Mouse (Mus musculus) MEL (cell line): ENCODE measurements around the gene Prkch.

ENCODE experiments used
- CHD1 ChIP-seq: IDR thresholded peaks from 2 replicates; pipeline ENCODE4 v1.6.1; 2012; ENCODE audit warnings: low read depth, mild to moderate bottlenecking, inconsistent platforms, low read length, improper control_type of control experiment
- E2F4 ChIP-seq: IDR thresholded peaks from 2 replicates; pipeline ENCODE4 v1.6.1; 2011; ENCODE audit warnings: low read depth, low read length, improper control_type of control experiment, borderline replicate concordance
- GATA1 ChIP-seq: IDR thresholded peaks from 2 replicates; pipeline ENCODE4 v1.6.1; 2011; ENCODE audit warnings: low read depth, low read length, improper control_type of control experiment
- NRF1 ChIP-seq: IDR thresholded peaks from 2 replicates; pipeline ENCODE4 v1.6.1; 2014; ENCODE audit warnings: low read depth, mild to moderate bottlenecking, inconsistent platforms, low read length, improper control_type of control experiment, moderate library complexity; ENCODE audit not compliant: poor library complexity, insufficient read depth, severe bottlenecking
- POLR2A ChIP-seq, 2 experiments: IDR thresholded peaks; 2 replicates each; pipeline ENCODE4 v1.6.1; 2011 to 2012; ENCODE audit warnings: low read length in 2 of 2, mild to moderate bottlenecking in 2 of 2, control low read depth in 1 of 2, improper control_type of control experiment in 1 of 2, low read depth in 1 of 2, moderate library complexity in 1 of 2; ENCODE audit not compliant: control insufficient read depth in 1 of 2, insufficient read depth in 1 of 2, poor library complexity in 1 of 2
- POLR2AphosphoS5 ChIP-seq: IDR thresholded peaks from 2 replicates; pipeline ENCODE4 v1.6.1; 2012; ENCODE audit warnings: low read depth, borderline replicate concordance, mild to moderate bottlenecking, inconsistent platforms, low read length, moderate library complexity, mixed read lengths
- SMC3 ChIP-seq: IDR thresholded peaks from 2 replicates; pipeline ENCODE4 v1.6.1; 2011; ENCODE audit warnings: low read depth, low read length, improper control_type of control experiment
- USF1 ChIP-seq: IDR thresholded peaks from 2 replicates; pipeline ENCODE4 v1.6.1; 2014; ENCODE audit warnings: low read depth, mild to moderate bottlenecking, inconsistent platforms, low read length, improper control_type of control experiment, moderate library complexity
- ZKSCAN1 ChIP-seq: IDR thresholded peaks from 2 replicates; pipeline ENCODE4 v1.6.1; 2012; ENCODE audit warnings: low read depth, mild to moderate bottlenecking, inconsistent platforms, low read length, improper control_type of control experiment, moderate library complexity

DNA sequence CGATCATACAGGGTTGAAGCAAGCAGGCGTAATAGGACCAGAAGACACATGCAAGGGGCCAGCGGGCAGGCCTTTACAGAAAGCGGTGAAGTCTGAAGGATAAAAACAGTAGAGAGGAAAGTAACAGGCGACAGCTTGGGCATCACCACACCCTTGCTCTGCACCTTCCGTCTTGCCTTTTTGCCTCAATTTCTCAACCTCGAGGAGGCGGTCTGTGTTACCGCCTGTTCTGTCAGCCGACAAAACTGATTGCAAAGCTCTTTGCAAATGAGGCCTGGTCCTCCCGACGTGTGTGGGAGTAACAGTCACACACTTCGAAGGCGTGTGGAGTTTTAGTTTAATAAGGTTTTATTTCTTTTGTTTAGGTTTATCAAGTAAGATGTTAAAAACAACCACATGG lies 43.3 kb downstream of the Prkch start:
- TF ChIP-seq ZKSCAN1 (no peak), GATA1 (no peak), POLR2A (IDR thresholded peaks at IDR 0.05; ENCODE audit: control insufficient read depth in 1 of 2, insufficient read depth in 1 of 2, low read depth in 1 of 2, low read length in 2 of 2, poor library complexity in 1 of 2) (no peak), USF1 (no peak), POLR2AphosphoS5 (no peak), SMC3 (no peak), CHD1 (no peak), E2F4 (no peak), NRF1 (no peak)
